18 mouse cellular contexts compared by ENCODE assay signal in the genomic region with DNA sequence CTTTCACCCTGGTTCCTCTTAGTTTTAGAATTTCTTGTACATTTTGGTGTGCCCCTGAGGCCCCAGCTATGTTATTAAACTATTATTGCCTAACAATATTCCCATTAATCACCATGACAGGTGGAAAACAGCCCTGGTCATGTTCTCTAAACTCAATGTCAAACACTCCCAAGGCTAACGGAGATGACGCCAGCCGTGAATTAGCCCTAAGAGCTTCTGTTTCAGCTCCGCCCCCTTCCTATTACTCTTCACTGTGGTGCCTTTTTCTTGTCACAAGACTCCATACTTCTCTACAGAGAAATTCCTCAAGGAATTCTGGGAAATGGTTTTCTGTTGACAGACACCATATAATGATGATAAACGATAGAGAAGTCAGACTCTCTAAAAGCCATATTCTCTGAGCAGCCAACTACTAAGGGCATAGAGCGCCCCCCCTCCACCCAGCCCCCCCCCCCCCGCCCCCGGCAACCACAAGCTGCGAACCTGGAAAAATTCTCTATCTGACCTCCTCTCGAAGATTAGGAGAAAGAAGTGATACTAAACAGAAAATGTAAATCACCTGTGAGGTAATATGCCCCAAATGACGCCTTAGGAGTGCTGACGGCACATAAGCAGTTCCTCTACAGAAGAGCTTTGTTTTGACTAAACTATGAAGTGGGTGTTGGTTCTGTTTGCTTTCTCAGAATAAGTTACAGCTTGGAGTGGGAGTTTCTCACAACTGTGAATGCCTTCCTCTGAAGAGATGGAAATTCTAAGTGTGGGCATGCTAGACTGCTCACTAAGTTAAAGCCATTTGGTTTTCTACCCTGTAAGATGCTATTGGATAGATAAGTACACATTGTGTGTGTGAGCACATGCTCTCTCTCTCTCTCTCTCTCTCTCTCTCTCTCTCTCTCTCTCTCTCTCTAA.
DNase-seq lines count a peak whose midpoint lies in the region; ATAC-seq and TF ChIP-seq lines count a peak whose summit lies in the region.
"Had no signal": no experiment of that assay in that cellular context is flagged by ENCODE, and none has a peak within 500 bp of the region (broad histone marks: within the 10 kb centered on the region; RNA-seq: fewer than 3 reads in every experiment).

No protein-coding gene starts in this region.

- ATAC-seq in CD4-positive, CD25-positive, alpha-beta regulatory T cell, adult 4 months: no peak
- no peak for ATAC-seq in hindbrain, postnatal 0 days
- ATAC-seq: forebrain, embryonic 15.5 days; Patski had no signal

- H3K27ac ChIP-seq in hindbrain, postnatal 0 days: no peak overlapping the region
- H3K27ac ChIP-seq in hindbrain, embryonic 10.5 days: no peak overlapping the region
- H3K27ac ChIP-seq: forebrain, embryonic 15.5 days; gastrocnemius, adult 2 months; macrophage; midbrain, embryonic 12.5 days had no signal

- H3K4me3 ChIP-seq in hindbrain, postnatal 0 days (ENCODE audit: low read length): no peak overlapping the region
- H3K4me3 ChIP-seq in hindbrain, embryonic 10.5 days: no peak overlapping the region
- H3K4me3 ChIP-seq: forebrain, embryonic 15.5 days; gastrocnemius, adult 2 months; midbrain, embryonic 12.5 days; myocyte had no signal

- DNase-seq in CD4-positive, CD25-positive, alpha-beta regulatory T cell, adult 2 months (ENCODE audit: low read depth, low spot score): peak; percentile 2
- peak; percentile 15 for DNase-seq in hindbrain, postnatal 0 days (ENCODE audit: low spot score)
- no peak for DNase-seq in hindbrain, embryonic 10.5 days (ENCODE audit: low spot score)
- peak; percentile 32 for DNase-seq in adipocyte (ENCODE audit: low spot score)
- DNase-seq in embryo, embryonic 10.5 days (ENCODE audit: low spot score): peak; percentile 18
- no peak for DNase-seq in cerebellum, adult 11-12 months
- no peak for DNase-seq in c-Kit-positive CD71-positive TER-119-positive erythroid progenitor cells, embryonic 14.5 days (ENCODE audit: low spot score)
- DNase-seq: gastrocnemius, adult 2 months; heart, adult 18-20 months; heart, postnatal 14 days; kidney, adult 11 months; kidney, postnatal 36 days had no signal

- no peaks in the 10 kb centered on the region for H3K4me1 ChIP-seq in hindbrain, postnatal 0 days (ENCODE audit: insufficient read depth, low read length)
- H3K4me1 ChIP-seq in hindbrain, embryonic 10.5 days (replicated peaks): no peaks in the 10 kb centered on the region
- H3K4me1 ChIP-seq: forebrain, embryonic 15.5 days; midbrain, embryonic 12.5 days had no signal

- H3K9ac ChIP-seq in hindbrain, postnatal 0 days (replicated peaks; ENCODE audit: low read length): no peak overlapping the region
- H3K9ac ChIP-seq: forebrain, embryonic 15.5 days; midbrain, embryonic 12.5 days had no signal

- WGBS in hindbrain, postnatal 0 days: 69% methylated on average over 12 of the region's 12 CpGs
- WGBS in hindbrain, embryonic 10.5 days: 83% methylated on average over 12 of the region's 12 CpGs

- H3K9me3 ChIP-seq in hindbrain, postnatal 0 days (ENCODE audit: low read length): no peaks in the 10 kb centered on the region
- H3K9me3 ChIP-seq in hindbrain, embryonic 10.5 days: no peaks in the 10 kb centered on the region
- H3K9me3 ChIP-seq: forebrain, embryonic 15.5 days; midbrain, embryonic 12.5 days had no signal

- no peak for TF ChIP-seq CTCF in hindbrain, postnatal 0 days (IDR thresholded peaks at IDR 0.05; ENCODE audit: low read depth)

- H3K4me2 ChIP-seq in hindbrain, postnatal 0 days (ENCODE audit: low read depth, low read length): no peak overlapping the region
- H3K4me2 ChIP-seq: forebrain, embryonic 15.5 days; midbrain, embryonic 12.5 days had no signal

- no peaks in the 10 kb centered on the region for H3K27me3 ChIP-seq in hindbrain, postnatal 0 days (ENCODE audit: insufficient read depth, low read length)
- no peaks in the 10 kb centered on the region for H3K27me3 ChIP-seq in hindbrain, embryonic 10.5 days (ENCODE audit: insufficient read depth, poor library complexity, severe bottlenecking)
- H3K27me3 ChIP-seq: forebrain, embryonic 15.5 days; midbrain, embryonic 12.5 days had no signal

- no peaks in the 10 kb centered on the region for H3K36me3 ChIP-seq in hindbrain, postnatal 0 days (ENCODE audit: insufficient read depth, low read length)
- no peaks in the 10 kb centered on the region for H3K36me3 ChIP-seq in hindbrain, embryonic 10.5 days
- H3K36me3 ChIP-seq: forebrain, embryonic 15.5 days; midbrain, embryonic 12.5 days had no signal

Comparison
In these comparisons a context has a peak if more than half of its experiments do, and no peak if none do; other contexts are left out.
1. DNase-seq: peak in CD4-positive, CD25-positive, alpha-beta regulatory T cell, adult 2 months (single experiment), hindbrain, postnatal 0 days (single experiment), adipocyte (single experiment) and embryo, embryonic 10.5 days (single experiment); none in hindbrain, embryonic 10.5 days (single experiment), cerebellum, adult 11-12 months (single experiment) and c-Kit-positive CD71-positive TER-119-positive erythroid progenitor cells, embryonic 14.5 days (single experiment).